Mouse (Mus musculus) embryonic facial prominence, embryonic 10.5 days (tissue): ENCODE measurements around the gene Hif1an. TPM values are rescaled to one million over a fixed set of nuclear protein-coding genes. Genes with fewer than 3 reads are reported as not detected.
A peak's percentile ranks its signal among the peaks of the same experiment; 100 is the strongest.

Source experiments
- DNase-seq: peaks from one replicate; pipeline ENCODE4 v3.0.0-alpha.2; 2017; ENCODE audit warnings: low spot score
- H3K27ac ChIP-seq: fragments of 300-500 bp; sonication (generic); replicated peaks from 2 replicates; pipeline ENCODE4 v1.5.1; 2016; ENCODE audit warnings: mild to moderate bottlenecking
- H3K27me3 ChIP-seq: fragments of 300-500 bp; sonication (generic); replicated peaks from 2 replicates; pipeline ENCODE4 v1.6.1; 2016; ENCODE audit warnings: low read depth, mild to moderate bottlenecking; ENCODE audit not compliant: poor library complexity, severe bottlenecking
- H3K36me3 ChIP-seq: fragments of 300-500 bp; sonication (generic); replicated peaks from 2 replicates; pipeline ENCODE4 v1.6.1; 2016; ENCODE audit warnings: mild to moderate bottlenecking, moderate library complexity
- H3K4me1 ChIP-seq: fragments of 300-500 bp; sonication (generic); 2 replicates; pipeline ENCODE4 v1.6.1; 2016
- H3K4me3 ChIP-seq: fragments of 300-500 bp; sonication (generic); 2 replicates; pipeline ENCODE4 v1.5.1; 2016; ENCODE audit warnings: mild to moderate bottlenecking, moderate library complexity
- H3K9me3 ChIP-seq: fragments of 300-500 bp; sonication (generic); 2 replicates; pipeline ENCODE4 v1.6.1; 2016; ENCODE audit warnings: mild to moderate bottlenecking
- WGBS: fragments of 180-500 bp; shearing (Covaris S2); methylation state at CpG from one replicate; pipeline ENCODE4 v1.1.7; 2016; 5-methylcytosine and 5-hydroxymethylcytosine counted together
- polyA plus RNA-seq: library from polyadenylated mRNA; unstranded; fragments of >200 nt; fragmentation: Nextera tagmentation; extraction: Ambion mirVana; gene quantifications from 2 replicates; pipeline ENCODE4 v1.2.1, GENCODE M21; 2016

Gene Hif1an
- polyA plus RNA-seq, 1 experiment from 2014 or later, result 48.7 TPM

DNA sequence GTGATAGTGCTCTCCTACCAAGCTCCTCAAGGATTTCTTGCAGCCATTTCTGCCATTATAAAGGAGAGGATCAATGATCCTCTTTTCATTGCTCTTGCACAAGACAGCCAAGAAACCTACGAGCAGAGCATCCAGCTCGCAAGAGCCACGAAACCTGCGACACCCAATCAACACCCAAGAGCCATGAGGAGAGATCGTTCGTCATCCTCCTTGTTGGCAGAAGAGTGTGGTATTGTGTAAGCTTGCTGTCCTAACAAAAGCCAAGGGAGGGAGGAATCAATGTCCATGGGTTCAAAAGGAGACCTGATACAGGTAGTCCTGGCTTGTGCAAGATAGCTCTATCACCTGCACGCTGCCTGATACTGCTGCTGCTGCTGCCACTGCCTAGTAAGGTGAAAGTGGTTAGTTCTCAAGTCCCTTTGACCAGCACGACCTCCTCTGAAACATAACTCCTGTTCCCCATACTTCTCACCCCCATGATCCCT is 19.9 kb upstream of the Hif1an start:
- Histone ChIP-seq H3K36me3 (peaks cover 1% of the 10 kb centered on the region), H3K27ac (no peak overlapping the region), H3K9me3 (peaks cover 9% of the 10 kb centered on the region; the same call in 1 of the 2 replicates), H3K4me3 (no peak overlapping the region), H3K27me3 (peaks cover 35% of the 10 kb centered on the region), H3K4me1 (peaks cover 8% of the 10 kb centered on the region)
- DNase-seq, result no peak
- WGBS, result 93% methylated on average over 8 of the region's 8 CpGs

DNA sequence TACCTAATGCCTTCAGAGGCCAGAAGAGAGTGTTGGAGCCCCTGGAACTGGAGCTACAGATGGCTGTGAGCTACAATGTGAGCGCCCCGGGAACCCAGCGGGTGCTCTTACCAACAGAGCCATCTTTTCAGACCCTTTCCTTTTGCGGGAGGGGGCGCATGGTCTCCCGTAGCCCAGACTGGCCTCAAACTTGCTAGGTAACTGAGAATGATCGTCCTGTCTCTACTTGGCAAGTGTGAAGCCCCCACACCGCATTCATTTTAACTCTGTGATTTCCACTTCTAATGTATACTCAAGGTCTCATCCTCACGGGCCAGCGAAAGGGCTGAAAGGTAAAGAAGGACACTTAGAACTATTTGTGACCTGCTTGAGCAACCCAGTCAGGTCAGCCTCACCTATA is 18.3 kb upstream of the Hif1an start:
- Histone ChIP-seq H3K4me1 (peaks cover 8% of the 10 kb centered on the region), H3K36me3 (peaks cover 17% of the 10 kb centered on the region), H3K4me3 (no peak overlapping the region), H3K27ac (no peak overlapping the region), H3K27me3 (peaks cover 35% of the 10 kb centered on the region), H3K9me3 (peaks cover 9% of the 10 kb centered on the region; the same call in 1 of the 2 replicates)
- WGBS, result 60% methylated on average over 10 of the region's 10 CpGs
- no peak for DNase-seq

DNA sequence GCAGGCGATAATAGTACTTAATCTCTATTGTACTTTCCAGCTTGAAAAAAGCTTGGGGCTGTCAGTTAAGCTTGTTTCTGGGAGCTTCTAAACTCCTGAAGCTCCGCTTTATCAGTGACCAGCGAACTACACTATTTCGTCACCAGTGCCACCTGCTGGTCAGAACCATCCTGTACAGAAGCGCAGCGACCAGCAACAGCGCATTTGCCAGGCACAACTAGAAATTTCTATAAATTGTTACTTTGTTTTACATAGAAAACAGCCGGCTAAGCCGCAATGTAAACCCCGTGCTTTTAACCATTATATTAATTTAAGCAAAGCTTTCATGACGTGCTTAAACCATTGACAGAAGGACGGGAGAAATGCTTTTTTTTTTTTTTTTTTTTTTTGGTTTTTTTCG is 17.9 kb upstream of the Hif1an start:
- H3K4me1 ChIP-seq, result peaks cover 8% of the 10 kb centered on the region
- WGBS, result 4% methylated on average over 13 of the region's 13 CpGs
- peaks cover 35% of the 10 kb centered on the region for H3K27me3 ChIP-seq
- peaks cover 21% of the 10 kb centered on the region for H3K36me3 ChIP-seq
- no peak overlapping the region for H3K27ac ChIP-seq
- peak overlapping the region; percentile 68 for H3K4me3 ChIP-seq
- peaks cover 9% of the 10 kb centered on the region; the same call in 1 of the 2 replicates for H3K9me3 ChIP-seq
- peak; percentile 78 for DNase-seq

DNA sequence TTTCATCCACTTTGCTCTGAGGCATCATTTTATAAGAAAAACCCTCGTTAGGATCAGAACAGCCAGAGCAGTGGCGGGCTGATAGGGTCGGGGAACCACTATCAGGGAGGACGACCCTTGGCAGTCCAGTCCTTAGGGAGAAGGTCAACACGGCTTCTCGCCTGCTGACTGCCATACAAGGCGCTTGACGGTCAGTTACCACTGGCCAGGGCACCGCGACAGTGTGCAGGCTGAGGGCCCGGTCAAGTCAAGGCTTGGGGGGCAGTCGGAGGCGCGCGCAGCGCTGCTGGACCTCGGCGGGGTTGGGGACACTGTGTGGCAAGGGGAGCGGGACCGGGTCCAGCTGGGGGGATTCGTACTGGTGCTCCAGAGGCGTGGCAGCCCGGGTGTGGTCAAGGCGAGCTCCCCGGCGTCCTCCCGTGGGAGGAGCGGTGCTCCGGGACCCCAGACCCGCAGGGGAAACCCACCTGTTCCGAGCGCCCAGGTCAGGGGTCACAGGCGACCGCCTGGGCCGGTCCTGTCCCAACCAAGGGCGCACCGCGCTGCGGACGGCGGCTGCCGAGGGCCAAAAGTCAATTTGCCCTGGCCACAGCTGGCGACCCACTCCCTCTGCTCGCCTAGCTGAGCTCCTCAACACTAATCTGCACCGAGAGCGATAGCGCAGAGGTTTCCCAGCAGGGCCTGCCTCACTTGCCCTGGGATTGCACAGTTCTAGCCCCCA is 17.2 kb upstream of the Hif1an start, which contains the start of gene Sec31b:
Sec31b (minus strand) TSS at position 544 of the 721 bp plus-strand sequence.
- H3K9me3 ChIP-seq, result peaks cover 5% of the 10 kb centered on the region; the same call in 1 of the 2 replicates
- under 1% methylated on average over 47 of the region's 47 CpGs for WGBS
- H3K4me3 ChIP-seq, result peak within 1 kb of the TSS; percentile 68
- H3K4me1 ChIP-seq, result peaks cover 8% of the 10 kb centered on the region
- H3K36me3 ChIP-seq, result peaks cover 29% of the 10 kb centered on the region
- peak; percentile 77 for DNase-seq
- H3K27me3 ChIP-seq, result peaks cover 35% of the 10 kb centered on the region
- H3K27ac ChIP-seq, result peak within 1 kb of the TSS; percentile 78

DNA sequence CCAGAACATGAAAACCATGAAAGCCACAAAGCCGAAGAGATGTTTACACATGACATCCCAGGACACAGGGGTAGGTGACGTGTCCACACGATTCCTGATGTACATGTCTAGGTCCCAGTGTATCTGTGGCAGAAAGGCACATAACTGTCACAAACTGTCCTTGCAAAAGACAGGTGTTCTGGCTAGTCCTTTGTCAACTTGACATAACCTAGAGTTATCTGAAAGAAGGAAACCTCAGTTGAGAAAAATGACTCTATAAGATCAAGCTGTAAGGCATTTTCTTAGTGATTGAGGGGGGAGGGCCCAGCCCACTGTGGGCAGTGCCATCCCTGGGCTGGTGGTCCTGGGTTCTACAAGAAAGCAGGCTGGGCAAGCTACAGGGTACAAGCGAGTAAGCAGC is 9.9 kb upstream of the Hif1an start, which contains the start of gene Gm20538:
Gm20538 (minus strand) TSS at position 101 of the 400 bp plus-strand sequence.
- Histone ChIP-seq H3K27me3 (peaks cover 2% of the 10 kb centered on the region), H3K36me3 (peaks cover 60% of the 10 kb centered on the region), H3K27ac (no peak within 1 kb of the TSS), H3K4me1 (peaks cover 16% of the 10 kb centered on the region), H3K4me3 (peak within 1 kb of the TSS; percentile 96; the same call in 1 of the 2 replicates), H3K9me3 (no peaks in the 10 kb centered on the region)
- no peak for DNase-seq
- WGBS, result 96% methylated on average over 4 of the region's 4 CpGs

- Histone ChIP-seq H3K27ac (no peak overlapping the region), H3K4me3 (peak overlapping the region; percentile 96; the same call in 1 of the 2 replicates), H3K36me3 (peaks cover 54% of the 10 kb centered on the region), H3K4me1 (peaks cover 16% of the 10 kb centered on the region), H3K27me3 (peaks cover 7% of the 10 kb centered on the region), H3K9me3 (no peaks in the 10 kb centered on the region)
- DNase-seq, result no peak
- 97% methylated on average over 4 of the region's 4 CpGs for WGBS
Measured at GRCm38 (mm10) chr19:44553286-44553685, 9.4 kb upstream of the Hif1an start.

- Histone ChIP-seq H3K4me1 (peaks cover 16% of the 10 kb centered on the region), H3K27me3 (peaks cover 7% of the 10 kb centered on the region), H3K27ac (peak overlapping the region; percentile 96), H3K9me3 (no peaks in the 10 kb centered on the region), H3K36me3 (peaks cover 42% of the 10 kb centered on the region), H3K4me3 (peak overlapping the region; percentile 96)
- 9% methylated on average over 8 of the region's 8 CpGs for WGBS
- DNase-seq, result no peak
Measured at GRCm38 (mm10) chr19:44554490-44554860, 8.2 kb upstream of the Hif1an start.

DNA sequence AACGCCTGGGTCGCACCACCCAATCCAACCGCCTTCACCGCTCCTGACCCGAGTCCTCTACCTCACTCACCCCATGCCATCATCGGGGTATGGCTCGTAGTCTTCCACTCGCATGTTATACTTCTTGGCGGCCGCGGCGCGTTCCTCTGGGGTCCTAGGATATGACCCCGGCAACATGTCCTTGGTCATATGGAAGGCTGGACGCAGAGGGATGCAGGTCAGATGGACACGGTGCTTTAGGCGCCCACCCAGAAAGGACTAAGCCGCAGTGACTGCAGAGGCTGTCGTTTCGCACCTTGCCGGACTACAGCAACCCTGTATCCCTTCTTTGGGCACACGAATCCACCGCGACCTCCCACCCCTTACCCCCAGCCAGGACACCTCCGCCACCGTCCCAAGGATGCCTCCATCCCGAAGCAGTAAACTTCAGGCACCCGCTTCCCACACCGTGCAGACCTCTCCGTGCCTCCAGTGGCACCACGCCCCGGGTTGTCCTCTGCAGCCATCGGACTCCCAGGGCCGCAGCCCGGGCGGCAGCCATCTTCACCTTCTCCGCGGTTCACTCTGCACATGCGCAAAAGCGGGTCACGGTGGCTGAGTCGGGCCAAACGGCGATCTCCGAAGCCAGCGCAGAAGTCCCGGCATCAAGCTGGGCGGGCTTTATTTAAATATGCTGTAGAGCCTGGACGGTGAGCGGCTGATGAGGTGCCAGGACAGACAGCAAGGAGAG is 7.6 kb upstream of the Hif1an start, which contains the start of gene Ndufb8:
Ndufb8 (minus strand) TSS at position 580 of the 730 bp plus-strand sequence.
- under 1% methylated on average over 50 of the region's 50 CpGs for WGBS
- Histone ChIP-seq H3K27me3 (peaks cover 7% of the 10 kb centered on the region), H3K27ac (peak within 1 kb of the TSS; percentile 96)

GRCm38 (mm10) chr19:44564006-44564405 is 1.4 kb downstream of the Hif1an start:
- H3K27me3 ChIP-seq, result no peaks in the 10 kb centered on the region
- H3K36me3 ChIP-seq, result peaks cover 51% of the 10 kb centered on the region
- H3K4me3 ChIP-seq, result peak overlapping the region; percentile 84
- H3K27ac ChIP-seq, result no peak overlapping the region
- DNase-seq, result no peak
- 94% methylated on average over 14 of the region's 14 CpGs for WGBS
- H3K9me3 ChIP-seq, result no peaks in the 10 kb centered on the region
- H3K4me1 ChIP-seq, result peaks cover 18% of the 10 kb centered on the region

More for the DNA sequence above, 7.6 kb upstream of the Hif1an start, which contains the start of gene Ndufb8:
- H3K9me3 ChIP-seq, result no peaks in the 10 kb centered on the region
- DNase-seq, result peak; percentile 96
- H3K4me3 ChIP-seq, result peak within 1 kb of the TSS; percentile 96
- H3K36me3 ChIP-seq, result peaks cover 37% of the 10 kb centered on the region
- peaks cover 16% of the 10 kb centered on the region for H3K4me1 ChIP-seq

GRCm38 (mm10) chr19:44567763-44568162 is 5.1 kb downstream of the Hif1an start:
- Histone ChIP-seq H3K4me3 (no peak overlapping the region), H3K9me3 (no peaks in the 10 kb centered on the region), H3K27me3 (no peaks in the 10 kb centered on the region), H3K36me3 (peaks cover 89% of the 10 kb centered on the region), H3K27ac (no peak overlapping the region), H3K4me1 (peaks cover 18% of the 10 kb centered on the region)
- DNase-seq, result no peak
- 89% methylated on average over 3 of the region's 3 CpGs for WGBS

GRCm38 (mm10) chr19:44576275-44576674 is 13.6 kb downstream of the Hif1an start:
- WGBS, result 77% methylated on average over 7 of the region's 7 CpGs
- Histone ChIP-seq H3K4me3 (no peak overlapping the region), H3K36me3 (peaks cover 64% of the 10 kb centered on the region), H3K27ac (no peak overlapping the region), H3K9me3 (no peaks in the 10 kb centered on the region), H3K27me3 (no peaks in the 10 kb centered on the region), H3K4me1 (0 out of 2 replicates have a peak, but pooled peaks cover 4% of the 10 kb centered on the region)
- DNase-seq, result no peak

DNA sequence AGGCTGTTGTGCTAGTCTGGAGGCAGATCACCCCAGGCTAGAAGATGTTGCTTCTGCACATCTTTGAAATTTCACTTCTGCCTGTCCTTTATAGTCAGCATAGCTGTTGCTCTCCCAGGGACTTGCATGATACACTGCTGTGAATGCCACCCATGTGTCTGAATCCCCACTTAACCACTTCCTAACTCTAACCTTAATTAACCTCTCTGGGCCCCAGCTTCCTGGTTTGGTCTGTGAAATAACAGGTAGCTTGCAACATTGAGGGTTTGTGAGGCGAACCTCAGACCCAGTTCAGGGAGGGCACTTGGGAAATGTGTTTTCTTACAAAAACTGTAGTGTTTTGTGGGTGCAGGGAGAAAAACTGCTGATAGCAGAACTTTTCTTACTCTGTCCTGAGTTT is 15.4 kb downstream of the Hif1an start:
- WGBS, result 78% methylated on average over 1 of the region's 1 CpGs
- Histone ChIP-seq H3K27ac (no peak overlapping the region), H3K27me3 (peaks cover 5% of the 10 kb centered on the region; the same call in 1 of the 2 replicates)

More for the DNA sequence above, 15.4 kb downstream of the Hif1an start:
- Histone ChIP-seq H3K4me3 (no peak overlapping the region), H3K4me1 (peaks cover 8% of the 10 kb centered on the region; the same call in 1 of the 2 replicates), H3K36me3 (peaks cover 46% of the 10 kb centered on the region), H3K9me3 (no peaks in the 10 kb centered on the region)
- DNase-seq, result no peak
